ENCODE assay signal across 9 mouse cellular contexts in the genomic region with DNA sequence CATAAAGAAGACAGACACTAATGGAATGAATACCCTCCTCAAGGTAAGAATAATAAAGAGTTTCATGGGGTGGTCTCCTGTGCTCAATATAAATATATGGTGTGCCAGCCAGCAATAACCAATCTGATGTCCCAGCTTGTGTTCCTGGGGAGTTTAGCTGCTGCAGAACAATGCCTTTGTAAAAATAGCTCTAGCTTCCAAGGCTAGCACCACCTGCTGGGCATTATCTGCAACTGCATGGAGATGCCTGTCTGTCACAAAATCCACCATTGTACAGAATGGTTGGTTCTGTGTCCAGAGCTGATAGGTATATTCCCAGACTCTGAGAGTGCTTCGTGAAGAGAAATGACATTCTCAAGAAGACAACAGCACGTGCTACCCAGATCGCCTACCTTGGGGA. TPM values are rescaled to one million over a fixed set of nuclear protein-coding genes. Genes with fewer than 3 reads are reported as not detected.
DNase-seq lines count a peak whose midpoint lies in the region; ATAC-seq and TF ChIP-seq lines count a peak whose summit lies in the region.
"Had no signal": no experiment of that assay in that cellular context is flagged by ENCODE, and none has a peak within 500 bp of the region (broad histone marks: within the 10 kb centered on the region; RNA-seq: fewer than 3 reads in every experiment).

No protein-coding gene starts in this region.

- no peak overlapping the region for H3K9ac ChIP-seq in heart, embryonic 12.5 days

- DNase-seq in heart, adult 8-10 months (ENCODE audit: low spot score) = peak; percentile 46
- peak; percentile 74 for DNase-seq in 3T3-L1 (ENCODE audit: low read depth, low spot score)
- DNase-seq in hindlimb bud, embryonic 11.5 days (ENCODE audit: extremely low spot score, low read depth, low spot score) = peak; percentile 20
- peak; percentile 38 for DNase-seq in thymus, postnatal 25 days

- 0 out of 2 replicates have a peak, but pooled peaks cover 3% of the 10 kb centered on the region for H3K4me1 ChIP-seq in heart, embryonic 12.5 days (replicated peaks)
- H3K4me1 ChIP-seq in cortical plate, adult 2 months (ENCODE audit: control insufficient read depth, insufficient read depth, low read length) = no peaks in the 10 kb centered on the region

- no peaks in the 10 kb centered on the region for H3K36me3 ChIP-seq in heart, embryonic 12.5 days

- no peak overlapping the region for H3K4me3 ChIP-seq in heart, embryonic 12.5 days
- no peak overlapping the region for H3K4me3 ChIP-seq in cortical plate, adult 2 months (ENCODE audit: insufficient read depth, low read length)

- H3K27me3 ChIP-seq in heart, embryonic 12.5 days (replicated peaks) = no peaks in the 10 kb centered on the region

- peak; percentile 70 for TF ChIP-seq CTCF in cortical plate, adult 2 months (IDR thresholded peaks at IDR 0.05; ENCODE audit: extremely low read depth, insufficient read depth, low read length)

- H3K9me3 ChIP-seq in heart, embryonic 12.5 days (replicated peaks) = 0 out of 2 replicates have a peak, but pooled peaks cover 2% of the 10 kb centered on the region

- H3K27ac ChIP-seq in heart, embryonic 12.5 days (ENCODE audit: poor library complexity, severe bottlenecking) = no peak overlapping the region
- H3K27ac ChIP-seq in cortical plate, adult 2 months (ENCODE audit: insufficient read depth, low read length) = no peak overlapping the region

- no peak for TF ChIP-seq POLR2A in cortical plate, adult 2 months (IDR thresholded peaks at IDR 0.05; ENCODE audit: extremely low read depth, insufficient read depth, low read length)

- H3K4me2 ChIP-seq in heart, embryonic 12.5 days = no peak overlapping the region

- ATAC-seq in heart, embryonic 12.5 days (ENCODE audit: insufficient number of reproducible peaks, low FRiP score) = no peak
- peak; percentile 34 for ATAC-seq in activated CD4-positive, CD25-positive, alpha-beta regulatory T cell, adult 4 months
- ATAC-seq in megakaryocyte, adult 5-6 weeks (ENCODE audit: poor library complexity, severe bottlenecking) = peak; percentile 56; the same call in 1 of the 2 replicates

- 20% methylated on average over 3 of the region's 3 CpGs for WGBS in heart, embryonic 12.5 days

RNA-seq across cellular contexts. Expression of a gene that starts 4.4 kb away (rescaled TPM):
- total RNA-seq in heart, adult 8-10 months (2022) = under 1 TPM in 1 of 4 experiments, not detected in 3; 0.22 TPM
- 0.17 TPM in 1 of 2 replicates, not detected in the other for polyA plus RNA-seq in heart, embryonic 12.5 days (2016; fragmentation: Nextera tagmentation; extraction: Ambion mirVana)
- polyA plus RNA-seq in activated CD4-positive, CD25-positive, alpha-beta regulatory T cell, adult 4 months (2017; shearing (Covaris generic)) = not detected
- 2.2 and 2.5 TPM in 2 replicates for polyA plus RNA-seq in cortical plate, adult 2 months (2012; rRNA removed)
- total RNA-seq in megakaryocyte, adult 5-6 weeks (2015) = not detected in 2 replicates
- not detected in 2 replicates for total RNA-seq in megakaryocyte, adult 5-6 weeks (2017)
- polyA plus RNA-seq: stomach, embryonic 16.5 days had no signal

Comparison
In these comparisons a context has a peak if more than half of its experiments do, and no peak if none do; other contexts are left out.
1. DNase-seq: peak in every context shown above with its lines; median percentile 74 in 3T3-L1; 46 in heart, adult 8-10 months; 38 in thymus, postnatal 25 days; 20 in hindlimb bud, embryonic 11.5 days.